Mouse (Mus musculus) midbrain, embryonic 13.5 days (tissue): ENCODE results near the gene Polr2b. TPM values are rescaled to one million over a fixed set of nuclear protein-coding genes. Genes with fewer than 3 reads are reported as not detected.

Experiments
- ATAC-seq: fragments of 200-750 bp; cut with Nextera tagmentation; 2 replicates; pipeline ENCODE4 v1.8.0; 2017; ENCODE audit warnings: mild to moderate bottlenecking, moderate TSS enrichment, moderate library complexity
- H3K27ac ChIP-seq: fragments of 300-500 bp; sonication (generic); 2 replicates; pipeline ENCODE4 v1.5.1; 2015; ENCODE audit warnings: inconsistent platforms, mild to moderate bottlenecking, moderate library complexity
- H3K27me3 ChIP-seq: fragments of 300-500 bp; sonication (generic); 2 replicates; pipeline ENCODE4 v1.6.1; 2015; ENCODE audit warnings: mild to moderate bottlenecking, inconsistent platforms
- H3K36me3 ChIP-seq: fragments of 300-500 bp; sonication (generic); 2 replicates; pipeline ENCODE4 v1.6.1; 2015; ENCODE audit warnings: mild to moderate bottlenecking, inconsistent platforms
- H3K4me1 ChIP-seq: fragments of 300-500 bp; sonication (generic); replicated peaks from 2 replicates; pipeline ENCODE4 v1.6.1; 2015; ENCODE audit warnings: inconsistent platforms
- H3K4me2 ChIP-seq: fragments of 300-500 bp; sonication (generic); replicated peaks from 2 replicates; pipeline ENCODE4 v1.6.1; 2015; ENCODE audit warnings: moderate library complexity, mild to moderate bottlenecking, inconsistent platforms
- H3K4me3 ChIP-seq: fragments of 300-500 bp; sonication (generic); replicated peaks from 2 replicates; pipeline ENCODE4 v1.5.1; 2015; ENCODE audit warnings: mild to moderate bottlenecking, inconsistent platforms
- H3K9ac ChIP-seq: fragments of 300-500 bp; sonication (generic); replicated peaks from 2 replicates; pipeline ENCODE4 v1.6.1; 2015; ENCODE audit warnings: mild to moderate bottlenecking, inconsistent platforms
- H3K9me3 ChIP-seq: fragments of 300-500 bp; sonication (generic); 2 replicates; pipeline ENCODE4 v1.6.1; 2016; ENCODE audit warnings: mild to moderate bottlenecking, inconsistent platforms
- WGBS: fragments of 180-500 bp; shearing (Covaris S2); methylation state at CpG from one replicate; pipeline ENCODE4 v1.1.7; 2015; 5-methylcytosine and 5-hydroxymethylcytosine counted together
- polyA plus RNA-seq: library from polyadenylated mRNA; unstranded; fragments of >200 nt; fragmentation: Nextera tagmentation; extraction: Ambion mirVana; gene quantifications from 2 replicates; pipeline ENCODE4 v1.2.1, GENCODE M21; 2015

The Polr2b gene
- polyA plus RNA-seq, 1 experiment from 2014 or later, result 75.7 TPM

DNA sequence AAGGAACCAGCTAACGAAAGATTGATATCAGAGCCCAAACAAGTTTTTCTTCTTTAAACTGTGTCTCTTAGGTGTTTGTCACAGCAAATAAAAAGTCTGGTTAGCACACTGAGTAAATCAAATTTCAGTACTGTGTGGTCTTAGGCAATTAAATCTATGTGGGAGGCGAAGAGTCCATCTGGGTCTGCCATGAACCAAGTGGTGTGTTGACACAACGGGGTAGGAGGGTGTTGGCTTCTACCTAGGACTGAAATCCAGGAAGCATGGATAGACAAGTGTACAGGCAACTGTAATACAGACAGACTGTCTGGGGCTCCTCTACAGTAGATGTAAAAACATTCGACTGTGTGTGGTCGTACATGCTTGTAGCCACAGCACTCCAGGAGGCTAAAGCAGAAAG is 59.4 kb downstream of the Polr2b start:
- Histone ChIP-seq H3K4me1 (no peaks in the 10 kb centered on the region), H3K9me3 (no peaks in the 10 kb centered on the region), H3K27ac (no peak overlapping the region), H3K9ac (no peak overlapping the region), H3K4me3 (no peak overlapping the region), H3K4me2 (no peak overlapping the region), H3K36me3 (no peaks in the 10 kb centered on the region), H3K27me3 (no peaks in the 10 kb centered on the region)
- ATAC-seq, result no peak
- WGBS, result 92% methylated on average over 5 of the region's 5 CpGs

GRCm38 (mm10) chr5:77370378-77370892 is 60.5 kb downstream of the Polr2b start:
- H3K9me3 ChIP-seq, result no peaks in the 10 kb centered on the region
- H3K4me3 ChIP-seq, result no peak overlapping the region
- ATAC-seq, result no peak
- 87% methylated on average over 5 of the region's 5 CpGs for WGBS
- no peak overlapping the region for H3K27ac ChIP-seq
- H3K9ac ChIP-seq, result no peak overlapping the region
- H3K36me3 ChIP-seq, result no peaks in the 10 kb centered on the region
- H3K4me2 ChIP-seq, result no peak overlapping the region
- H3K27me3 ChIP-seq, result no peaks in the 10 kb centered on the region
- no peaks in the 10 kb centered on the region for H3K4me1 ChIP-seq

GRCm38 (mm10) chr5:77372242-77372641 is 62.3 kb downstream of the Polr2b start:
- 88% methylated on average over 7 of the region's 7 CpGs for WGBS
- H3K36me3 ChIP-seq, result no peaks in the 10 kb centered on the region
- no peak overlapping the region for H3K9ac ChIP-seq
- H3K9me3 ChIP-seq, result no peaks in the 10 kb centered on the region
- H3K4me3 ChIP-seq, result no peak overlapping the region
- no peak overlapping the region for H3K4me2 ChIP-seq
- H3K27me3 ChIP-seq, result no peaks in the 10 kb centered on the region
- H3K27ac ChIP-seq, result no peak overlapping the region
- no peaks in the 10 kb centered on the region for H3K4me1 ChIP-seq
- ATAC-seq, result no peak

GRCm38 (mm10) chr5:77372778-77373177 is 62.8 kb downstream of the Polr2b start:
- H3K4me3 ChIP-seq, result no peak overlapping the region
- no peaks in the 10 kb centered on the region for H3K9me3 ChIP-seq
- H3K27ac ChIP-seq, result no peak overlapping the region
- no peaks in the 10 kb centered on the region for H3K27me3 ChIP-seq
- no peak overlapping the region for H3K9ac ChIP-seq
- no peaks in the 10 kb centered on the region for H3K36me3 ChIP-seq
- no peaks in the 10 kb centered on the region for H3K4me1 ChIP-seq
- H3K4me2 ChIP-seq, result no peak overlapping the region
- 63% methylated on average over 6 of the region's 6 CpGs for whole genome bisulfite sequencing
- no peak for ATAC-seq

DNA sequence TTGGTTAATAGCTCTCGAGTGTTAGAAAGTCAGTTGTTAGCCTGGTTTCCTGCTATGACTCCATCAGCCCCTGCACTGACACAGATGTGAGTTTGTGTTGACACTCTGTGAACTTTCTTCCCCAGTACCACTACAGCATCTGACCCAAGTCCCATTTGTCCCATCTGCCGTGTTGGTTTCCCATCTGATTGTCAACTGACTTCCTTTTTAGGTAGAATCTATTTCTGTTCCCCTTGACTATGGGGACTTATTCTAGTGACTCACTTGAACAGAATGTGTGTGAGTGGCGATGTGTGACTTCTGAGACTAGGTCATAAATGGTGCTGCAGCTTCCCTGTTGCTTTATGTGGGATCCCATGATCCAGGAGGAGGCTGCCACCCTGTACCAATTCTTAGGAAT is 65.0 kb downstream of the Polr2b start:
- no peak overlapping the region for H3K4me3 ChIP-seq
- ATAC-seq, result no peak
- no peaks in the 10 kb centered on the region for H3K36me3 ChIP-seq
- no peak overlapping the region for H3K9ac ChIP-seq
- no peaks in the 10 kb centered on the region for H3K27me3 ChIP-seq
- no peaks in the 10 kb centered on the region for H3K4me1 ChIP-seq
- H3K27ac ChIP-seq, result no peak overlapping the region
- H3K4me2 ChIP-seq, result no peak overlapping the region
- WGBS, result 81% methylated on average over 3 of the region's 3 CpGs
- no peaks in the 10 kb centered on the region for H3K9me3 ChIP-seq

GRCm38 (mm10) chr5:77375546-77375945 is 65.6 kb downstream of the Polr2b start:
- WGBS, result 75% methylated on average over 4 of the region's 4 CpGs
- Histone ChIP-seq H3K9ac (no peak overlapping the region), H3K9me3 (no peaks in the 10 kb centered on the region), H3K4me3 (no peak overlapping the region), H3K27me3 (no peaks in the 10 kb centered on the region), H3K4me1 (0 out of 2 replicates have a peak, but pooled peaks cover 1% of the 10 kb centered on the region), H3K27ac (no peak overlapping the region), H3K36me3 (no peaks in the 10 kb centered on the region), H3K4me2 (no peak overlapping the region)
- ATAC-seq, result no peak

- Histone ChIP-seq H3K4me3 (no peak overlapping the region), H3K4me1 (peaks cover 8% of the 10 kb centered on the region; the same call in 1 of the 2 replicates), H3K4me2 (no peak overlapping the region), H3K9me3 (no peaks in the 10 kb centered on the region), H3K27ac (no peak overlapping the region), H3K36me3 (no peaks in the 10 kb centered on the region), H3K9ac (no peak overlapping the region), H3K27me3 (0 out of 2 replicates have a peak, but pooled peaks cover 2% of the 10 kb centered on the region)
- ATAC-seq, result no peak
- 95% methylated on average over 3 of the region's 3 CpGs for WGBS
Measured at GRCm38 (mm10) chr5:77378027-77378426, 68.1 kb downstream of the Polr2b start.

DNA sequence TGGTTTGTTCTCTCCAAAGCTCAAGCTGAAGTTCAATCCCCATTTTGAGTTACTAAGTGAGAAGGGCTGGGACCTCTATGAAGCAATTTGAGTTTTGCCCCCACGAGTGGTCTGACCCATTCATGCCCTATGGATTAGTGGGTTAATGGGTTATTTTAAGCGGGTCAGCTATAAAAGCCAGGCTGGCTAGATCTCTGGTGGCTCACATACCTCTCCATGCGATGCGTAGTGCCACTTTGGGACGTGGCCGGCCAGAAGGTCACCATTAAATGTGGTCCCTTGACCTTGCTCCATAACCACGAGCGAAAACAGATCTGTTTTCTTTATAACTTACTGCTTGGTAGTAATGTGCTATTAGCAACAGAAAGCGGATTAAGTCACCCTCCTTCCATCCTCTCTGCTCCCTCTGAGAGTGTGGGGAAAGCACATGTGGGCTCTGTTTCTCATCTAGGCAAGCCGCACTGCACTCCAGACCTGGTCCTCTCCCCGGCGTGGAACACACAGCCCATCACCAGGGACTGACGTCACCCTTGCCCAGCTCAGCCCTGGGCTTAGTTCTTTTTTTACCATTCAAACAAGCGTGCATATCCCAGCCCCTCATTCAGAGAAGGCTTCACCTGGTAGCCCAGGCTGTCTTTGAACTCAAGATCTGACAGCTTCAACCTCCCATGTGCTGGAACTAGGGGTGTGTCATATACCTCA is 69.6 kb downstream of the Polr2b start:
- peak; percentile 63; the same call in 1 of the 2 replicates for ATAC-seq
- Histone ChIP-seq H3K9ac (no peak overlapping the region), H3K27me3 (peaks cover 5% of the 10 kb centered on the region; the same call in 1 of the 2 replicates), H3K36me3 (no peaks in the 10 kb centered on the region), H3K9me3 (no peaks in the 10 kb centered on the region), H3K4me2 (no peak overlapping the region), H3K4me3 (no peak overlapping the region), H3K4me1 (peaks cover 8% of the 10 kb centered on the region; the same call in 1 of the 2 replicates), H3K27ac (no peak overlapping the region)
- 71% methylated on average over 14 of the region's 14 CpGs for WGBS

DNA sequence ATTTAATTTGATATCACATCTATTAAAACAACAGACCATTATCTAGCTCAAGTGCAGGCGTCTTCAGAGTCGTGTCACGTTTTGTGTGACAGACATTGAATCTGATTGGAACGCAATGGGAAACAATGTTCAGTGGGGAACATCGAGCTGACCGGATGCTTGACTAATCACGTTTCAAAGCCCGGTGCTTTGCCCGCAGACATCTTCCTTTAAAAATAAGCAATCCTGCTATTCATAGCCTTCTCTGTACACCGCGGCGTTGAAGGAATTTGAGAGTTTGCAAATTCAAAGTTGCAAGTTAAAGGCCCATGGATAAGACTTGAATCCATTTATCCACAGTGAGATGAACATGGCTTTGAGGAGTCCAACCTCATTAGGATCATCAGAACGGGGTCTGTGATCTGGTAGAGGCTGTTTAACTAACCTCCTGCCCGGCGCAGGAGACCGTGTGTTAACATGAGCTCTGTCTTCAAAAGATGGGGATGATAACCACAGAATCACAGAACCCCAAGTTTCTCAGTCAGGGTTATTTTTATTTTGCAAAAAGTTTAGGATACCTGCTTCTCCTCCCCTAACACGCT is 70.5 kb downstream of the Polr2b start:
- ATAC-seq, result peak; percentile 61
- H3K9me3 ChIP-seq, result no peaks in the 10 kb centered on the region
- no peak overlapping the region for H3K9ac ChIP-seq
- 43% methylated on average over 17 of the region's 17 CpGs for WGBS
- peaks cover 8% of the 10 kb centered on the region; the same call in 1 of the 2 replicates for H3K4me1 ChIP-seq
- H3K27me3 ChIP-seq, result peaks cover 5% of the 10 kb centered on the region; the same call in 1 of the 2 replicates
- no peak overlapping the region for H3K4me3 ChIP-seq
- H3K4me2 ChIP-seq, result peak overlapping the region; percentile 11; the same call in 1 of the 2 replicates
- no peak overlapping the region for H3K27ac ChIP-seq
- H3K36me3 ChIP-seq, result no peaks in the 10 kb centered on the region

DNA sequence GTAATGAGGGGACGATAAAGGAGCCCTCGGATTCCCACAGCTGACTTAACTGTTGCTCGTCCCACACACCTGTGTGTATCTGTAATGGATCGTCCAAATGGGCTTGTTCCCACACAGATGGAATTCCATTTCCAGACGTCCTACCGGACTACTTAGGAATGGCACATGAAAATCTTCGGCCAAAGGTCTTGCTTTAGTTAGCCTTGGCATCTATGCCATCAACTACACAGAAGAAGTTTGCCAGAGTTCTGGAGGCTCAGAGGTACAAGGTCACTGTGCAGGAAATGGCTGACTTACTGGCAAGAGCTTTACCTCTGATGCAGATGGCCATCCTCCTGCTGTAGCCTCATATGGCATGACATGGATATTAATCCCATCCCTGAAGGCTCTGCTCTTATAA is 71.3 kb downstream of the Polr2b start:
- WGBS, result 78% methylated on average over 7 of the region's 7 CpGs
- Histone ChIP-seq H3K4me1 (peaks cover 8% of the 10 kb centered on the region; the same call in 1 of the 2 replicates), H3K9me3 (no peaks in the 10 kb centered on the region), H3K9ac (no peak overlapping the region), H3K27ac (no peak overlapping the region), H3K4me3 (no peak overlapping the region), H3K4me2 (no peak overlapping the region), H3K27me3 (peaks cover 5% of the 10 kb centered on the region; the same call in 1 of the 2 replicates), H3K36me3 (no peaks in the 10 kb centered on the region)
- no peak for ATAC-seq

DNA sequence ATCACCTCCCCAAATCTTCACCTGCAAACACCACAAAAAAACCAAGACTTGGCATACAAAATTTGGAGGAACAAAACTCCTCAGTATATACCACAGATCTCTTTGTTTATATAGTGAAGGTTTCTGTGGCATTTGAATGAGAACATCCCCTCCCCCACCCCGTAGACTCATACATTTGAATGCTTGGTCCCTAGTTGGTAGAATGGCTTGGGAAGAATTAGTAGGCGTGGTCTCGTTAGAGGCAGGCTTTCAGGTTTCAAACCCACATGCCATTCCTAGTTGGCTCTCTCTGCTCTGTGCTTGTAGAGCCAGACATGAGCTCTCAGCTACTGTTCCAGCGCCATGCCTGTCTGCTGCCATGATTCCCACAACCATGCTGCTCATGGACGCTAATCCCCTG is 71.7 kb downstream of the Polr2b start:
- H3K36me3 ChIP-seq, result no peaks in the 10 kb centered on the region
- peaks cover 8% of the 10 kb centered on the region; the same call in 1 of the 2 replicates for H3K4me1 ChIP-seq
- H3K27me3 ChIP-seq, result peaks cover 5% of the 10 kb centered on the region; the same call in 1 of the 2 replicates
- no peak overlapping the region for H3K27ac ChIP-seq
- WGBS, result 86% methylated on average over 5 of the region's 5 CpGs
- H3K9ac ChIP-seq, result no peak overlapping the region
- no peak for ATAC-seq
- no peaks in the 10 kb centered on the region for H3K9me3 ChIP-seq
- no peak overlapping the region for H3K4me3 ChIP-seq
- H3K4me2 ChIP-seq, result no peak overlapping the region

DNA sequence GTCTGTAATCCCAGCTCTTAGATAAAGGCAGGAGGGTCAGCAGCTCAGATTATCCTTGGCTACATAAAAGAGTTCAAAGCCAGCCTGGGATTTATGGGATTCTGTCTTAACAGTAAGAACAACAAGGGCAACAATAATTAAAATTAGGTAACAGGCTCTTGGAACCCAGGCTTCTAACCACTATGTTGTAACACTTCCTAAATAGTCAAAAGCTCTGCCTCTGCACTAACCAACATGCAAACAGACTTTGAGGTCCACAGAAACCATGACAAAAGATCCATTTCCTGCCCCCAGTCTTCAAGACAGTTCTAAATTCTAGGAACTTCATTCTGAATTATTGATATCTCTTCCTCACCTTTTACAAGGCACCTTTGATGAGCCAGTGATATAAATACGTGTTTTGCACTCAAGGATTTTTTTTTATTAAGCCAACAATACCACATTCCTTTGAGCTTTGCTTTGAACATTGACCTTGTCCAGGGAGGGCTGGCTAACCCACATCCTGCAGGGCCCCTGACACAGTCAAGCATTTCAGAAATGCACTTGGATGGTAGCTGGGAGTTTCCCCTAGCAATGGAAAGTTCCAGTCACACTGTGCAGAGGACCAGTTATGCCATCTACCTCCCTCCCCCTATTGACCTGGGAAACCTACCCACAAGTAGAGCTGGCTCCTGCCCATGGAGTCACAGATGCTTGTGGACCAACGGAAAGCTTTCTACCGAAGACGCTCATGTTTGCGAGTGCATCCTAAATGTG is 74.0 kb downstream of the Polr2b start:
- no peak for ATAC-seq
- H3K9ac ChIP-seq, result no peak overlapping the region
- no peaks in the 10 kb centered on the region for H3K9me3 ChIP-seq
- H3K4me1 ChIP-seq, result peaks cover 8% of the 10 kb centered on the region; the same call in 1 of the 2 replicates
- peaks cover 5% of the 10 kb centered on the region; the same call in 1 of the 2 replicates for H3K27me3 ChIP-seq
- WGBS, result 91% methylated on average over 5 of the region's 5 CpGs
- H3K36me3 ChIP-seq, result no peaks in the 10 kb centered on the region
- no peak overlapping the region for H3K4me3 ChIP-seq
- H3K4me2 ChIP-seq, result no peak overlapping the region
- H3K27ac ChIP-seq, result no peak overlapping the region
